Mouse (Mus musculus) liver, embryonic 15.5 days (tissue): Measurements from ENCODE around the gene Gab1. TPM values are rescaled to one million over a fixed set of nuclear protein-coding genes. Genes with fewer than 3 reads are reported as not detected.

Experiments used
- ATAC-seq: fragments of 200-750 bp; cut with Nextera tagmentation; 2 replicates; pipeline ENCODE4 v1.8.0; 2017; ENCODE audit warnings: moderate number of reproducible peaks, mild to moderate bottlenecking, moderate library complexity; ENCODE audit not compliant: insufficient read depth
- H3K27ac ChIP-seq: fragments of 300-500 bp; sonication (generic); replicated peaks from 2 replicates; pipeline ENCODE4 v1.5.1; 2015; ENCODE audit warnings: mild to moderate bottlenecking, inconsistent platforms
- H3K27me3 ChIP-seq: fragments of 300-500 bp; sonication (generic); 2 replicates; pipeline ENCODE4 v1.6.1; 2015; ENCODE audit warnings: mild to moderate bottlenecking, inconsistent platforms
- H3K36me3 ChIP-seq: fragments of 300-500 bp; sonication (generic); replicated peaks from 2 replicates; pipeline ENCODE4 v1.6.1; 2015; ENCODE audit warnings: moderate library complexity, mild to moderate bottlenecking, inconsistent platforms
- H3K4me1 ChIP-seq: fragments of 300-500 bp; sonication (generic); replicated peaks from 2 replicates; pipeline ENCODE4 v1.6.1; 2015; ENCODE audit warnings: inconsistent platforms
- H3K4me2 ChIP-seq: fragments of 300-500 bp; sonication (generic); 2 replicates; pipeline ENCODE4 v1.6.1; 2015; ENCODE audit warnings: moderate library complexity, mild to moderate bottlenecking, inconsistent platforms
- H3K4me3 ChIP-seq: fragments of 300-500 bp; sonication (generic); replicated peaks from 2 replicates; pipeline ENCODE4 v1.5.1; 2015; ENCODE audit warnings: mild to moderate bottlenecking, inconsistent platforms
- H3K9ac ChIP-seq: fragments of 300-500 bp; sonication (generic); 2 replicates; pipeline ENCODE4 v1.6.1; 2015; ENCODE audit warnings: moderate library complexity, mild to moderate bottlenecking, inconsistent platforms
- H3K9me3 ChIP-seq: fragments of 300-500 bp; sonication (generic); replicated peaks from 2 replicates; pipeline ENCODE4 v1.6.1; 2016; ENCODE audit warnings: inconsistent platforms
- WGBS: fragments of 180-500 bp; shearing (Covaris S2); methylation state at CpG from one replicate; pipeline ENCODE4 v1.1.7; 2015; ENCODE audit warnings: mixed read lengths; ENCODE audit not compliant: insufficient replicate concordance; 5-methylcytosine and 5-hydroxymethylcytosine counted together
- polyA plus RNA-seq: library from polyadenylated mRNA; unstranded; fragments of >200 nt; fragmentation: Nextera tagmentation; extraction: Ambion mirVana; gene quantifications from 2 replicates; pipeline ENCODE4 v1.2.1, GENCODE M21; 2015

The Gab1 gene
- 7.1 and 7.2 TPM in 2 replicates for polyA plus RNA-seq

DNA sequence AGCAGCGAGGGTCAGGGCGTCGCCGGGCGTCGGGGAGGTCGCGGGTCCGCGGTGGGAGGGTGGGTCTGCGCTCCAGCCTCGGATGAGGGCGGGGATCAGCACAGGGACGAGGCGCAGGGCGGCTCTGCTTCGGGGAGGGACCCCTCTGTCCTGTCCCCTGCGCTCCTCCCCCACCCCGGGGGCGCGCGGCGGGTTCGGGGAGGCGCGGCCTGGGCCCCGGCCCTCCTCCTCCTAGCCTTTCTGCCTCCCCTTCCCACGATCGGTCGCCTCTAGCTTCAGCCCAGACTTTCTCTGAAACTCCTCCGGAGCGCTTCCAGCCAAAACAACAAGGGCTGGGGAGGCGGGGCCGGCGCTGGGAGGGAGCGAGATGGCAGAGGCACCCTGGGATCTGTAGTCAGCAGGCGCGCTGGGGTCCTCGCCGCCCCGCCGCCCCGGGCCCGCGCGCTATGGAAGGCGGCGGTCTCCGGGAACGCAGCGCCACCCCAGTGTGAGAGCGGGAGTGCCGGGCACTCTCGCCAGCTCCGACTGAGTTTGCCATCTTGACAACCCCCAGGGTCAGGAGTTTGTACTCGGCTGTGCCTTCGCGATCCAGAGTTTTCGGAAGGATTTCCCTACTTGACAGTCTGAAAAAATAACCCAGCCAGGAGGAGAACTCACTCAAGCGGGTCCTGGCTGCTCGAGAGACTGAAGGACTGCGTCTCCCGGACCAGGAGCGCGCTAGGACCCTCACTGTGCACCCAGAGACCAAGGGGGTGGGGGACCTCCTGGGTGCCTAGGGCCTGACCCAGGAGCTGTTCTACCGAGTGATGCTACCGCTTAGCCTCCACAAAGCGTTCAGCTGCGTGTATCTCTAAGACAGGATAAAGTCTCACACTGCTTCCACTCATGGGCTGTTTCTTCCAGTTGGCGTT is at the start of gene Gab1:
TSS of gene Gab1 (minus strand) at position 324 of the 911 bp plus-strand sequence.
- Histone ChIP-seq H3K4me2 (peak within 1 kb of the TSS; percentile 83), H3K27me3 (peaks cover 52% of the 10 kb centered on the region), H3K27ac (peak within 1 kb of the TSS; percentile 83), H3K9me3 (no peaks in the 10 kb centered on the region), H3K9ac (peak within 1 kb of the TSS; percentile 55), H3K4me1 (peaks cover 36% of the 10 kb centered on the region), H3K36me3 (no peaks in the 10 kb centered on the region), H3K4me3 (peak within 1 kb of the TSS; percentile 67)
- 2% methylated on average over 69 of the region's 70 CpGs for WGBS
- ATAC-seq: peak; percentile 86

DNA sequence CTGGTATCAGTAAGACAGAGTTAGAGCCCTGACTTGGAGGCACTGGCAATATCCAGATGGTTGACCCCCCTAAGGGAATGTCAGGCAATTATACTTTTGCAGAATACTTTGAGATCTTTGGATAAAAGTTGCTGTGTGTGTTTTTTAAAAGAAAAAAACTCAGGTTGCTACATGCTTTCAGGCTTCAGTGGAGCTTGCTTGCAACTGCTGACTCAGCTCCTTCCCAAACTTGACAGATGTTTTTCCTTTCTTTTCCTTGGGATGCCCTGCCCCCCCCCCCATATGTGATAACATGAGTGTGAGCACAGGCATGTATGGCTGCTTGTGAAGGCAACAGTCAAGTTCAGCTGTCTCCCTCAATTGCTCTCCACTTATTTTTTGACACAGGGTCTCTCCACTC is 48.5 kb upstream of the Gab1 start:
- Histone ChIP-seq H3K4me2 (no peak overlapping the region), H3K27ac (no peak overlapping the region), H3K36me3 (no peaks in the 10 kb centered on the region), H3K4me1 (no peaks in the 10 kb centered on the region), H3K9me3 (no peaks in the 10 kb centered on the region), H3K27me3 (no peaks in the 10 kb centered on the region), H3K4me3 (no peak overlapping the region), H3K9ac (no peak overlapping the region)
- ATAC-seq: no peak

DNA sequence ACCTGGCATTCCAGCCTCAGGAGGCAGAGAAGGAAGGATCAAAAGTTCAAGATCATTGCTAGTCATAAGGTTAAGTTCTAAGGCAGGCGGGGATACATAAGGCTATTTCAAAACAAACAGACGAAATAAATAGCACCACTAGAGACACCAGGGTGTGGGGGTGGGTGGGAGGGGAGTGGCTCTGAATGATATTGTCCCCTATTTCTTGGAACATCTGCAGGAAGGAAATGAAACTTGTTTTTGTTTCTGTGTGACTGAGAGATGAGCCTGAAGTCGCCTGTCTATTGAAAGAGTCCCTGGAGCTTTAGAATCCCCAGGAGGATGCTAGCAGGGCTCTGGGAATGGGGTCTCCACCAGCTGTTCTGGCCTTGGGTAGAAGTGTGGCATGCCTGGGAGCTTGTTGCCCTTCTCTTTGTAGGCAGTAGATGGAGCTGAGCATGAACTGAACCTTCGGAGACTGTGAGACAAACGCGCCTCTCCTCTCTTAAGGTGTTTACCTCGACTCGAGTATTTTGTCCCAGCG is 43.5 kb upstream of the Gab1 start:
- 63% methylated on average over 9 of the region's 9 CpGs for WGBS
- no peak overlapping the region for H3K27ac ChIP-seq
- H3K27me3 ChIP-seq: no peaks in the 10 kb centered on the region
- H3K4me3 ChIP-seq: no peak overlapping the region
- no peak overlapping the region for H3K9ac ChIP-seq
- no peaks in the 10 kb centered on the region for H3K36me3 ChIP-seq
- H3K4me1 ChIP-seq: no peaks in the 10 kb centered on the region
- no peaks in the 10 kb centered on the region for H3K9me3 ChIP-seq
- no peak for ATAC-seq
- H3K4me2 ChIP-seq: no peak overlapping the region

DNA sequence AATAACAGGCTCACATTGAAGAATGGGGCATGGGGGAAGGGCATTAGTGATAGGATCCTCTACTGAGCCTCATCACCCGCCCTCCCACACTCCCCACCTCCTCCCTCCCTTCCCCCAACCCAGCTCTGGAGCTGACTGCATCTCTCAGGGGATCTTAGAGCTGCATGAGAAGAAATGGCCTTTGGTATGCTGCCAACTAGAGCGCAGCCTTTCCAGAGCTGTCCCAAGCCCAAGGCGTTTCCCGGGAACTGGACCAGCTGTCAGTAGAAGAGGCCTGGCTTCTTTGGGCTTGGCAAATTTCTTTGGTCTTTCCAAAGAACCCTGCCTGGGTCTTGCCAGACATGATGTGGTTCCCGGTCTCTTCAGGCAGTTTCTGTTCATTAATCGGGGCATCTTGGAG is 42.3 kb upstream of the Gab1 start:
- Histone ChIP-seq H3K9me3 (no peaks in the 10 kb centered on the region), H3K4me2 (no peak overlapping the region), H3K4me3 (no peak overlapping the region), H3K36me3 (no peaks in the 10 kb centered on the region), H3K27me3 (no peaks in the 10 kb centered on the region), H3K4me1 (no peaks in the 10 kb centered on the region), H3K9ac (no peak overlapping the region), H3K27ac (no peak overlapping the region)
- 65% methylated on average over 6 of the region's 6 CpGs for WGBS
- no peak for ATAC-seq

DNA sequence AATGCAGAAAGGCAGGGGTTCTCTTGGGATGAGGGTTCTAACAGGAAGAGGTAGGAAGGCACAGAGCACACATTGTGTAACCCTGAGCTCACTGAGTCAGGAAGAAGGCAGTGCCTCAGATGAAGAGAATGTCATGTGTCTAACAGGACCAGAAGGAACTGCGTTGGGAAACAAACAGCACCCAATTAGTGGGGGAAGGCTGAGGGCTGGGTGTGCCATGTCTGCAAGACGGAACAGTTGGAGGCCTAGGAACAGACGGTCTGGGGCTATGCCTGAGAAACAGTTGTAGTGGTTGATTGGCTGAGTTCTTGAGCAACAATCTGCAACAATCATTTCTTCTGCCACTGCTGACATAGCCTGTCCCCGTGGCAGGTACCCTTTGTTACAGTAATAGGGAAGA is 38.8 kb upstream of the Gab1 start:
- Histone ChIP-seq H3K27ac (no peak overlapping the region), H3K4me3 (no peak overlapping the region), H3K4me2 (no peak overlapping the region), H3K4me1 (0 out of 2 replicates have a peak, but pooled peaks cover 2% of the 10 kb centered on the region), H3K27me3 (no peaks in the 10 kb centered on the region), H3K9me3 (no peaks in the 10 kb centered on the region), H3K36me3 (no peaks in the 10 kb centered on the region), H3K9ac (no peak overlapping the region)
- ATAC-seq: peak; percentile 52
- 48% methylated on average over 4 of the region's 4 CpGs for WGBS

DNA sequence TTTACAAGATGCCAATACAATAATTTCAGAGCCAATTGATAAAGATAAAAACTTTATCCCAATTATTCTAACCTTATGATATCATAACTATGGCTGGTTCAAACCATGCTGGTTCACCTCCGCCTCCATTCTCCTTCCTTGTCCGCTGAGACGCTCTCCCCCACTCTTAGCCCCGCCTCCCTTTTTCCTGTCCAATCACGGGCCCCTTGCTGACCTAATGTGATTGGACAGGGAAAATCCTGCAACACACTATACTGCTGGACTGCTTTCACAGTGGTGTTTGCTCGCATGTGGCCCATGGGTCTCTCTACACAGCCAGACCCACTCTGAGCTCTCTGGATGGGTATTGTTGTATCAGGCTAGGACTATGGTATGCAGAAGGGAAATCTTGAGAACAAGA is 38.2 kb upstream of the Gab1 start:
- H3K27ac ChIP-seq: no peak overlapping the region
- H3K27me3 ChIP-seq: no peaks in the 10 kb centered on the region
- 77% methylated on average over 6 of the region's 6 CpGs for WGBS
- H3K4me2 ChIP-seq: no peak overlapping the region
- no peaks in the 10 kb centered on the region for H3K9me3 ChIP-seq
- H3K4me3 ChIP-seq: no peak overlapping the region
- no peak for ATAC-seq
- H3K9ac ChIP-seq: no peak overlapping the region
- H3K4me1 ChIP-seq: 0 out of 2 replicates have a peak, but pooled peaks cover 2% of the 10 kb centered on the region
- H3K36me3 ChIP-seq: no peaks in the 10 kb centered on the region

DNA sequence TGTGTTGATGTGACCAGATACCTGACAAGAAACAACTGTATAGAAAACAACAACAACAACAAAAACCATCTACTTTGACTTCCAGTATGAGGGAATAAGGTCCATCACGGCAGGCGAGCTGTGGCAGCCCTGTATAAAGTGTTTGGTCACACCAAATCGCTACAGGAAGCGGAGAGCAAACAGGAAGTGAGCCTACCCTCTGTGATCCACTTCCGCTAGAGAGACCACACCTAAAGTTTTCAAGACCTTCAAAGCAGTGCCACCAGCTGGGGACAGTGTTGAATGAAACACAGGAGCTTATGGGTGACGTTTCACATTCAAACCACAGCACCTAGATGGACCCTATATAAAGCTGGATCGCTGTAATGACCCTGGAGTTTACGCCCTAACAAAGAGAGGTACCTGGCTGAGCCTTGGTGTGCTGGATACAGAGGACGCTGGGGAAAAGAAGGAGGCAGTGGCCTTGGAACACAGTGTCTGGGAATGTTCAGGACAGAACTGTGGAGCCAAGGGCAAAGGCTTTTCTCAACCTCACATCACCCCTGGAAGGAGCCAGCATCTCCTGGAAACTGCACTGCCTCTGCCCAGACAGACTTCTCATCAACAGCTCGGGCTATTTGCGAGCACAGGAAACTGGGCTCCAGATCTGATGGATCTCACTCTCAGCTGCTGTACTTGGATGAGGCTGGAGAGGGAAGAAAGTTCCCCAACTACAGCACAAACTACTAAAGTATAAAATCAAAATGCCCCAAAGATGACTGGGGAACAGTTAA is 36.3 kb upstream of the Gab1 start:
- WGBS: 45% methylated on average over 11 of the region's 11 CpGs
- no peak overlapping the region for H3K4me3 ChIP-seq
- H3K27me3 ChIP-seq: no peaks in the 10 kb centered on the region
- H3K4me1 ChIP-seq: 0 out of 2 replicates have a peak, but pooled peaks cover 2% of the 10 kb centered on the region
- H3K36me3 ChIP-seq: no peaks in the 10 kb centered on the region
- no peak for ATAC-seq
- no peak overlapping the region for H3K27ac ChIP-seq
- no peaks in the 10 kb centered on the region for H3K9me3 ChIP-seq
- no peak overlapping the region for H3K4me2 ChIP-seq
- H3K9ac ChIP-seq: no peak overlapping the region

DNA sequence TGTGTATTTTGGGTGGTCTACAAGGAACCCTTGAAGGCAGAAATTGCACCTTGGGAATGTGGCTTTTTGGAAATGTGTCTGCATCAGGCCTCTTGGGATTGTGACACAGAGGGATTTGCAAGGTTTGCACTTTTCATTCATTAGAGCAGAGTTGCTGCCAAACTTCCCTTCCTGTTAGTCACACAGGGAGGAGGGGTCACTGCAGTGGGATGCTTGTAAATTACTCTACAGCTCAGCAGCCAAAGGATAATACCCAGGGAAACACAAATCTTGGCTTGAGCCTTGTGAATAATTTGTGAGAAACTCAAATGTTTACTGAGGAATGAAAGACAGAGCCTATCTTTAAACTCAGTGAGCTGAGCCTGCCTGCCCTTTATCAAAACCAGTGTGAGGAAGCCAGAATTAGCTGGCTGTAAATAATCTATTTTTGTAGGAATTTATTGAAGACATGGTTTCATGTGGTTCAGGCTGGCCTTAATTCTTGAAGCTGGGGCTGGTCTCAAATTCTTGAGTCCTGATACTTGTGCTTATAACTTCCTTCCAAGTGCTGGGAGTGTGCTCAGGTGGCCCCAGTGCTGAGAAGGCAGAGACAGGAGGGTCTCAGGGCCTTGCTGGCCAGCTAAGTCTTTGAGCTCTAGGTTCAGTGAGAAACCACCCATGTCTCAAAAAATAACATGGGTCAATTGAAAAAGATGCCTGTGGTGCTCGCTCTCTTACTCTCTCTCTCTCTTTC is 32.9 kb upstream of the Gab1 start:
- WGBS: 76% methylated on average over 1 of the region's 1 CpGs
- H3K9ac ChIP-seq: no peak overlapping the region
- H3K4me3 ChIP-seq: no peak overlapping the region
- H3K36me3 ChIP-seq: no peaks in the 10 kb centered on the region
- no peak overlapping the region for H3K27ac ChIP-seq
- ATAC-seq: no peak
- H3K9me3 ChIP-seq: no peaks in the 10 kb centered on the region
- no peaks in the 10 kb centered on the region for H3K27me3 ChIP-seq
- 0 out of 2 replicates have a peak, but pooled peaks cover 2% of the 10 kb centered on the region for H3K4me1 ChIP-seq
- no peak overlapping the region for H3K4me2 ChIP-seq

DNA sequence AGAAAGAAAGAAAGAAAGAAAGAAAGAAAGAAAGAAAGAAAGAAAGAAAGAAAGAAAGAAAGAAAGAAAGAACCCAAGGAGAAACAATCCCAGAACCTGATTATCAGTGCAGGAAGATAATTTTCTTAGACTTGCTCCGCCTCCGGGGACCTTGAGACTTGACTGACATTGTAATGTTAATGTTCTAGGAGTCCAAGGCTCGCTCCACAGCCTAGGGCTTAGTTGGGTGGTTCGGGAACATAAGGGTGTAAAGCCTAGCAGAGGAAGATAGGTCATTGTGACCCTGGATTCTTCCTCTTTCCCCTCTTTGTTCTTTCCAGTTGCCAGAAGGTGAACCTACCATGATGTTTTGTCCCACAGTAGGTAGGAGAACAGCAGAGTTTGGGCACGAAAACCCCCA is 31.1 kb upstream of the Gab1 start:
- ATAC-seq: no peak
- H3K36me3 ChIP-seq: no peaks in the 10 kb centered on the region
- H3K27ac ChIP-seq: no peak overlapping the region
- no peaks in the 10 kb centered on the region for H3K27me3 ChIP-seq
- H3K9me3 ChIP-seq: no peaks in the 10 kb centered on the region
- H3K9ac ChIP-seq: no peak overlapping the region
- H3K4me3 ChIP-seq: no peak overlapping the region
- 65% methylated on average over 5 of the region's 5 CpGs for WGBS
- no peaks in the 10 kb centered on the region for H3K4me1 ChIP-seq
- no peak overlapping the region for H3K4me2 ChIP-seq

DNA sequence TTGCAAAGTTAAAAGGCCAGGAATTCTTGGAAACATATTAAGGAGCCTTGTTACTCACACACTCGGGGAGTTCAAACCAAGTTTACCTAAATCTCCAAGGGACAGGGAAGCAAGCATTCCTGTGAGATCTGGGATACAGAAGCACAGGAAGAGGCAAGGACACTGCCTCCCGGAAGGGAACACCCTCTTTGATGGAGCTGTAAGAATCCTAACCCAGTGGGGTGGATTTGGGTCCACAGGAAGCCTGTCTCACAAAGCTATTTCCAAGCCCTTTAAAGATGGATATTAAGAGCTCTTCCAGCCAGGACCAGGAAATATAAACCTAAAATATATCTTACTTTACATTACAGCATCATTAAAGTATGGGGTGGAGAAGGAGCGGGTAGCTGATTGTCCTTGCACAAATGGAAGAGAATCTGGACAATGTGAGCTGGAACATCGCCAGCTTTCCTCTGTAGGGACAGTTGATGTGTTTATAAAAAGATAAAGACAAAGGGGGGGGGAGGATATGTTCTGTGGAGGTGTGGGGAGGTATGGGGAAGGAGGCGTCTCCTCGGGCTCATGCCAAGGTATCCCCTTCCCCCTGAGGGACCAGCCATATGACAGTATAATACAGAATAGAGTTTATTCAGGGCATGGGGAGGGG is 28.1 kb upstream of the Gab1 start:
- H3K9ac ChIP-seq: no peak overlapping the region
- H3K4me2 ChIP-seq: no peak overlapping the region
- no peak overlapping the region for H3K4me3 ChIP-seq
- 47% methylated on average over 6 of the region's 6 CpGs for WGBS
- no peak overlapping the region for H3K27ac ChIP-seq
- no peaks in the 10 kb centered on the region for H3K9me3 ChIP-seq
- no peaks in the 10 kb centered on the region for H3K4me1 ChIP-seq
- no peaks in the 10 kb centered on the region for H3K36me3 ChIP-seq
- no peak for ATAC-seq
- H3K27me3 ChIP-seq: no peaks in the 10 kb centered on the region
